Mouse (Mus musculus): Measurements from ENCODE around the gene Slc29a4.

DNA sequence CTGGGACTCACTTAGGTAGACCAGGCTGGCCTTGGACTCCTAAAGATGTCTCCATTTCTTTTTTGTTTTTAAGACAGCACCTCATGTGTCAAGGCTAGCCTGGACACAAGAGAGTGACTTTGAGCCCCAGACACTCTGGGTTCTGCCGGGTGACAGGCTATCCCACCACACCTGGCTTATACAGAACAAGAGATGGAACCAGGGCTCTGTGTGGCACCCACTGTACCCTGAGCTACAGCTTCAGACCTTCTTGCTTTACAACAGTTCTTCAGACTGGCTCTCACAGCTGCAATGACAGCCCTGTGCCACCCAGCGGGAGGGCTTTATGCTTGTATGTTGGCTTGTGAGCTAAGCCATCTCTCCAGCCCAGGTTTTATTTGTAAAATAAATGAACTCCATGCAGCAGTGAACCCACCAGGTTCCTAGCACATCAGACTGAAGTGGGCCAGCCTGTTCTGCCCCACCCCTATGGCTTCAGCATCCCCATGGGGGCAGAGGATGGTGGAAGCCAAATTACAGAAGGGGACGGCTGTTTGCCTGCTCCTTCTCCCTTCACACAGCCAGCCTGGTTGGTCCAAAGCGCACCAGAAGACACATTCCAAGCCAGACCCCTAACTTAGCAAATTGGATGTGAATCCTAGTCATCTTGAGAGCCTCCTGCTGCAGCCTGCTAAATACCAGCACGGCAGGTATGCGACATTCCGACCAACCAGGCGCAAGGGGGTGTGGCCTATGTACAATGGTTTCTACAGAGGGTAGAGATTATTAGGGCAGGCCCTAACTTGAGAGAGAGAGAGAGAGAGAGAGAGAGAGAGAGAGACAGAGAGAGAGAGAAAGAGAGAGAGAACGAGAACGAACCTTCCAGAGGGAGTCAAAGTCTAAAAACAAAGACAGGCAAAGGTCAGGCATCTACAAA is 76.3 kb downstream of the Slc29a4 start:
- TF ChIP-seq CTCF (IDR thresholded peaks at IDR 0.05; ENCODE audit: extremely low read depth, insufficient read length, insufficient replicate concordance, low read depth, low read length) (no peak), POLR2A (IDR thresholded peaks at IDR 0.05; ENCODE audit: low read depth, low read length) (no peak)
